Mouse (Mus musculus): ENCODE data around the gene Gabrg2. TPM values are rescaled to one million over a fixed set of nuclear protein-coding genes. Genes with fewer than 3 reads are reported as not detected.

Gene Gabrg2
- total RNA-seq (2021): 100 to 1,000 TPM; 163 to 168 TPM
- long read RNA-seq, experiment 1, full-length matches to known transcripts: 91 of 110 reads
- long read RNA-seq, experiment 1, partial matches to known transcripts: 1 of 110 reads
- long read RNA-seq, experiment 1, other reads (novel, unspliced or antisense): 18 of 110 reads
- long read RNA-seq, experiment 2, full-length matches to known transcripts: 160 of 200 reads
- long read RNA-seq, experiment 2, partial matches to known transcripts: 31 of 200 reads
- long read RNA-seq, experiment 2, other reads (novel, unspliced or antisense): 9 of 200 reads

GRCm38 (mm10) chr11:42000190-42001098, at the start of gene Gabrg2:
TSS of gene Gabrg2 (minus strand) at chr11:42000857.
- peak within 1 kb of the TSS; percentile 67 for H3K4me3 ChIP-seq
- no peak for TF ChIP-seq CTCF (conservative IDR thresholded peaks at IDR 0.05)
- DNase-seq (ENCODE audit: low spot score in 2 of 2): peak; percentile 30 to 41
- H3K27ac ChIP-seq: peak within 1 kb of the TSS; percentile 99

- no peak for TF ChIP-seq CTCF (conservative IDR thresholded peaks at IDR 0.05)
- Histone ChIP-seq H3K27ac (no peak overlapping the region), H3K4me3 (no peak overlapping the region)
- no peak for DNase-seq (ENCODE audit: low spot score in 2 of 2)
These were observed 47.5 kb upstream of the Gabrg2 start for GRCm38 (mm10) chr11:42048201-42048600.

- Histone ChIP-seq H3K27ac (peak overlapping the region; percentile 99), H3K4me3 (peak overlapping the region; percentile 67)
- no peak for TF ChIP-seq CTCF (conservative IDR thresholded peaks at IDR 0.05)
- DNase-seq (ENCODE audit: low spot score in 2 of 2): peak; percentile 19 to 43
These were observed 1.2 kb downstream of the Gabrg2 start for GRCm38 (mm10) chr11:41999468-41999881.

GRCm38 (mm10) chr11:41980152-41980551, 20.5 kb downstream of the Gabrg2 start:
- Histone ChIP-seq H3K4me3 (no peak overlapping the region), H3K27ac (no peak overlapping the region)
- DNase-seq (ENCODE audit: low spot score in 2 of 2): no peak
- no peak for TF ChIP-seq CTCF (conservative IDR thresholded peaks at IDR 0.05)

- peak; percentile 67 for TF ChIP-seq CTCF (conservative IDR thresholded peaks at IDR 0.05)
- H3K27ac ChIP-seq: peak overlapping the region; percentile 1; the same call in 1 of the 2 replicates
- H3K4me3 ChIP-seq: no peak overlapping the region
- DNase-seq (ENCODE audit: low spot score in 2 of 2): peak in 1 of 2 experiments; percentile 37
These were observed 32.1 kb downstream of the Gabrg2 start for GRCm38 (mm10) chr11:41968595-41968994.

- H3K27ac ChIP-seq: peak overlapping the region; percentile 47
- DNase-seq (ENCODE audit: low spot score in 2 of 2): no peak
- TF ChIP-seq CTCF (conservative IDR thresholded peaks at IDR 0.05): no peak
- no peak overlapping the region for H3K4me3 ChIP-seq
These were observed 38.0 kb downstream of the Gabrg2 start for GRCm38 (mm10) chr11:41962706-41963105.

- Histone ChIP-seq H3K27ac (peak overlapping the region; percentile 72), H3K4me3 (no peak overlapping the region)
- no peak for DNase-seq (ENCODE audit: low spot score in 2 of 2)
- TF ChIP-seq CTCF (conservative IDR thresholded peaks at IDR 0.05): 0 out of 2 replicates have a peak, but pooled peaks have one; percentile 4
These were observed 47.1 kb downstream of the Gabrg2 start for GRCm38 (mm10) chr11:41953550-41953949.

GRCm38 (mm10) chr11:41951898-41952297, 48.8 kb downstream of the Gabrg2 start:
- TF ChIP-seq CTCF (conservative IDR thresholded peaks at IDR 0.05): no peak
- no peak overlapping the region for H3K4me3 ChIP-seq
- no peak for DNase-seq (ENCODE audit: low spot score in 2 of 2)
- H3K27ac ChIP-seq: no peak overlapping the region

GRCm38 (mm10) chr11:41945471-41945870, 55.2 kb downstream of the Gabrg2 start:
- TF ChIP-seq CTCF (conservative IDR thresholded peaks at IDR 0.05): no peak
- DNase-seq (ENCODE audit: low spot score in 2 of 2): no peak
- H3K27ac ChIP-seq: no peak overlapping the region
- no peak overlapping the region for H3K4me3 ChIP-seq

- Histone ChIP-seq H3K27ac (peak overlapping the region; percentile 48; the same call in 1 of the 2 replicates), H3K4me3 (no peak overlapping the region)
- DNase-seq (ENCODE audit: low spot score in 2 of 2): no peak
- no peak for TF ChIP-seq CTCF (conservative IDR thresholded peaks at IDR 0.05)
These were observed 62.7 kb downstream of the Gabrg2 start for GRCm38 (mm10) chr11:41937979-41938378.

- no peak for DNase-seq (ENCODE audit: low spot score in 2 of 2)
- Histone ChIP-seq H3K27ac (peak overlapping the region; percentile 24; the same call in 1 of the 2 replicates), H3K4me3 (no peak overlapping the region)
- TF ChIP-seq CTCF (conservative IDR thresholded peaks at IDR 0.05): no peak
These were observed 81.8 kb downstream of the Gabrg2 start for GRCm38 (mm10) chr11:41918864-41919263.

GRCm38 (mm10) chr11:41914066-41914465, 86.6 kb downstream of the Gabrg2 start:
- H3K27ac ChIP-seq: no peak overlapping the region
- no peak for TF ChIP-seq CTCF (conservative IDR thresholded peaks at IDR 0.05)
- H3K4me3 ChIP-seq: no peak overlapping the region
- DNase-seq (ENCODE audit: low spot score in 2 of 2): no peak

- TF ChIP-seq CTCF (conservative IDR thresholded peaks at IDR 0.05): no peak
- Histone ChIP-seq H3K4me3 (no peak overlapping the region), H3K27ac (no peak overlapping the region)
- DNase-seq (ENCODE audit: low spot score in 2 of 2): no peak
These were observed 97.0 kb downstream of the Gabrg2 start for GRCm38 (mm10) chr11:41903661-41904060.

Other genes starting within 250 kb of the Gabrg2 start
- 100 to 1,000 TPM; 406 to 411 TPM for gene Gabra1, start 182.1 kb upstream of the Gabrg2 start, total RNA-seq (2021)

Data from layer of hippocampus, adult 2 months (tissue).